Mouse (Mus musculus): ENCODE data around the gene Msi2. TPM values are rescaled to one million over a fixed set of nuclear protein-coding genes. Genes with fewer than 3 reads are reported as not detected.

Msi2 gene
- total and polyA plus RNA-seq, 3 experiments: 36.5 to 197 (median 144) TPM

GRCm38 (mm10) chr11:88676597-88676996 is 41.7 kb downstream of the Msi2 start:
- H3K4me1 ChIP-seq (ENCODE audit: insufficient read depth, low read depth, low read length): peaks cover 2% of the 10 kb centered on the region; the same call in 1 of the 2 replicates
- no peaks in the 10 kb centered on the region for H3K27me3 ChIP-seq (ENCODE audit: insufficient read depth, low read length)
- no peak overlapping the region for H3K4me3 ChIP-seq (ENCODE audit: low read depth, low read length)
- no peak for DNase-seq (ENCODE audit: low spot score)
- no peaks in the 10 kb centered on the region for H3K9me3 ChIP-seq (replicated peaks)
- peaks cover 91% of the 10 kb centered on the region for H3K36me3 ChIP-seq (replicated peaks)
- ATAC-seq (ENCODE audit: extremely low read depth, insufficient number of reproducible peaks, low FRiP score, poor library complexity, severe bottlenecking): no peak
- TF ChIP-seq CTCF (IDR thresholded peaks at IDR 0.05; ENCODE audit: low read depth, low read length): no peak
- no peak for TF ChIP-seq GATA1 (IDR thresholded peaks at IDR 0.05; ENCODE audit: borderline replicate concordance, low read length)
- no peak for TF ChIP-seq POLR2AphosphoS5 (IDR thresholded peaks at IDR 0.05; ENCODE audit: insufficient replicate concordance, low read depth, low read length)
- no peak for TF ChIP-seq GATA2 (IDR thresholded peaks at IDR 0.05; ENCODE audit: borderline replicate concordance, low read depth, low read length)
- no peak for TF ChIP-seq TAL1 (conservative IDR thresholded peaks at IDR 0.05; ENCODE audit: low read depth, low read length)

GRCm38 (mm10) chr11:88675526-88676353 is 42.6 kb downstream of the Msi2 start:
- Histone ChIP-seq H3K4me1 (ENCODE audit: insufficient read depth, low read depth, low read length) (peaks cover 2% of the 10 kb centered on the region; the same call in 1 of the 2 replicates), H3K36me3 (replicated peaks) (peaks cover 91% of the 10 kb centered on the region), H3K27me3 (ENCODE audit: insufficient read depth, low read length) (no peaks in the 10 kb centered on the region), H3K4me3 (ENCODE audit: low read depth, low read length) (no peak overlapping the region), H3K9me3 (replicated peaks) (no peaks in the 10 kb centered on the region)
- TF ChIP-seq POLR2AphosphoS5 (IDR thresholded peaks at IDR 0.05; ENCODE audit: insufficient replicate concordance, low read depth, low read length) (no peak), TAL1 (conservative IDR thresholded peaks at IDR 0.05; ENCODE audit: low read depth, low read length) (no peak), CTCF (IDR thresholded peaks at IDR 0.05; ENCODE audit: low read depth, low read length) (no peak), GATA1 (IDR thresholded peaks at IDR 0.05; ENCODE audit: borderline replicate concordance, low read length) (no peak), GATA2 (IDR thresholded peaks at IDR 0.05; ENCODE audit: borderline replicate concordance, low read depth, low read length) (no peak)
- ATAC-seq (ENCODE audit: extremely low read depth, insufficient number of reproducible peaks, low FRiP score, poor library complexity, severe bottlenecking): no peak
- DNase-seq (ENCODE audit: low spot score): no peak

GRCm38 (mm10) chr11:88674075-88674474 is 44.2 kb downstream of the Msi2 start:
- DNase-seq (ENCODE audit: low spot score) (no peak), ATAC-seq (ENCODE audit: extremely low read depth, insufficient number of reproducible peaks, low FRiP score, poor library complexity, severe bottlenecking) (no peak)
- peaks cover 2% of the 10 kb centered on the region; the same call in 1 of the 2 replicates for H3K4me1 ChIP-seq (ENCODE audit: insufficient read depth, low read depth, low read length)
- peaks cover 92% of the 10 kb centered on the region for H3K36me3 ChIP-seq (replicated peaks)
- no peak for TF ChIP-seq POLR2AphosphoS5 (IDR thresholded peaks at IDR 0.05; ENCODE audit: insufficient replicate concordance, low read depth, low read length)
- no peak for TF ChIP-seq CTCF (IDR thresholded peaks at IDR 0.05; ENCODE audit: low read depth, low read length)
- no peak for TF ChIP-seq GATA2 (IDR thresholded peaks at IDR 0.05; ENCODE audit: borderline replicate concordance, low read depth, low read length)
- no peak for TF ChIP-seq TAL1 (conservative IDR thresholded peaks at IDR 0.05; ENCODE audit: low read depth, low read length)
- TF ChIP-seq GATA1 (IDR thresholded peaks at IDR 0.05; ENCODE audit: borderline replicate concordance, low read length): no peak
- H3K27me3 ChIP-seq (ENCODE audit: insufficient read depth, low read length): no peaks in the 10 kb centered on the region
- no peak overlapping the region for H3K4me3 ChIP-seq (ENCODE audit: low read depth, low read length)
- H3K9me3 ChIP-seq (replicated peaks): no peaks in the 10 kb centered on the region

GRCm38 (mm10) chr11:88670925-88671324 is 47.4 kb downstream of the Msi2 start:
- H3K36me3 ChIP-seq (replicated peaks): peaks cover 92% of the 10 kb centered on the region
- H3K4me1 ChIP-seq (ENCODE audit: insufficient read depth, low read depth, low read length): peaks cover 2% of the 10 kb centered on the region; the same call in 1 of the 2 replicates
- TF ChIP-seq GATA2 (IDR thresholded peaks at IDR 0.05; ENCODE audit: borderline replicate concordance, low read depth, low read length): no peak
- no peak for TF ChIP-seq TAL1 (conservative IDR thresholded peaks at IDR 0.05; ENCODE audit: low read depth, low read length)
- TF ChIP-seq GATA1 (IDR thresholded peaks at IDR 0.05; ENCODE audit: borderline replicate concordance, low read length): no peak
- TF ChIP-seq CTCF (IDR thresholded peaks at IDR 0.05; ENCODE audit: low read depth, low read length): no peak
- TF ChIP-seq POLR2AphosphoS5 (IDR thresholded peaks at IDR 0.05; ENCODE audit: insufficient replicate concordance, low read depth, low read length): no peak
- ATAC-seq (ENCODE audit: extremely low read depth, insufficient number of reproducible peaks, low FRiP score, poor library complexity, severe bottlenecking) (no peak), DNase-seq (ENCODE audit: low spot score) (no peak)
- no peaks in the 10 kb centered on the region for H3K9me3 ChIP-seq (replicated peaks)
- no peaks in the 10 kb centered on the region for H3K27me3 ChIP-seq (ENCODE audit: insufficient read depth, low read length)
- no peak overlapping the region for H3K4me3 ChIP-seq (ENCODE audit: low read depth, low read length)

GRCm38 (mm10) chr11:88669106-88669505 is 49.2 kb downstream of the Msi2 start:
- ATAC-seq (ENCODE audit: extremely low read depth, insufficient number of reproducible peaks, low FRiP score, poor library complexity, severe bottlenecking): no peak
- Histone ChIP-seq H3K9me3 (replicated peaks) (no peaks in the 10 kb centered on the region), H3K4me1 (ENCODE audit: insufficient read depth, low read depth, low read length) (peaks cover 2% of the 10 kb centered on the region; the same call in 1 of the 2 replicates), H3K36me3 (replicated peaks) (peaks cover 92% of the 10 kb centered on the region), H3K4me3 (ENCODE audit: low read depth, low read length) (no peak overlapping the region), H3K27me3 (ENCODE audit: insufficient read depth, low read length) (no peaks in the 10 kb centered on the region)
- DNase-seq (ENCODE audit: low spot score): no peak
- TF ChIP-seq TAL1 (conservative IDR thresholded peaks at IDR 0.05; ENCODE audit: low read depth, low read length): no peak
- TF ChIP-seq GATA1 (IDR thresholded peaks at IDR 0.05; ENCODE audit: borderline replicate concordance, low read length): no peak
- TF ChIP-seq GATA2 (IDR thresholded peaks at IDR 0.05; ENCODE audit: borderline replicate concordance, low read depth, low read length): no peak
- TF ChIP-seq CTCF (IDR thresholded peaks at IDR 0.05; ENCODE audit: low read depth, low read length): no peak
- TF ChIP-seq POLR2AphosphoS5 (IDR thresholded peaks at IDR 0.05; ENCODE audit: insufficient replicate concordance, low read depth, low read length): no peak

GRCm38 (mm10) chr11:88668345-88668744 is 50.0 kb downstream of the Msi2 start:
- DNase-seq (ENCODE audit: low spot score) (no peak), ATAC-seq (ENCODE audit: extremely low read depth, insufficient number of reproducible peaks, low FRiP score, poor library complexity, severe bottlenecking) (no peak)
- Histone ChIP-seq H3K9me3 (replicated peaks) (no peaks in the 10 kb centered on the region), H3K36me3 (replicated peaks) (peaks cover 93% of the 10 kb centered on the region), H3K27me3 (ENCODE audit: insufficient read depth, low read length) (no peaks in the 10 kb centered on the region), H3K4me3 (ENCODE audit: low read depth, low read length) (no peak overlapping the region), H3K4me1 (ENCODE audit: insufficient read depth, low read depth, low read length) (peaks cover 7% of the 10 kb centered on the region)
- TF ChIP-seq GATA1 (IDR thresholded peaks at IDR 0.05; ENCODE audit: borderline replicate concordance, low read length) (no peak), CTCF (IDR thresholded peaks at IDR 0.05; ENCODE audit: low read depth, low read length) (no peak), TAL1 (conservative IDR thresholded peaks at IDR 0.05; ENCODE audit: low read depth, low read length) (no peak), POLR2AphosphoS5 (IDR thresholded peaks at IDR 0.05; ENCODE audit: insufficient replicate concordance, low read depth, low read length) (no peak), GATA2 (IDR thresholded peaks at IDR 0.05; ENCODE audit: borderline replicate concordance, low read depth, low read length) (no peak)
